Mouse (Mus musculus): ENCODE data around the gene 1700016H13Rik.

DNA sequence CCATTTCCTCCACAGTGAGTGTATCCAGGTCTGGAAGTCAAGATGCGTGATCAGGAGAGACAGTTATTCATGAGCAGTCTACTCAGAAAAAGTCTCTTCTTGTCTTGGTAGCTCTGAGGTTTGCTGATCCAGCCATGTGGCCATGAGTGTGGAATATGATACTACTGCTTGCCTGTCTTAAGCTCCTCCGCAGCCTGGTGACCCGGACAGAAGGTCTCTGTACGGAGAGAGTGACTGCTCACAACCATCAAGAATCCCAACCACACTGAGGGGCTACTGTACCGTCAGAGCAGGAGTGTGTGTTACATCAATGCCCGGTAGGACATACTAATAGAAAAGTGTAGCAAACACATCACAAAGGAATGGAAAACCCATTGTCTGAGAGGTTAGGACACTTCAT is 22.1 kb upstream of the 1700016H13Rik start:
- no peak for TF ChIP-seq CTCF (IDR thresholded peaks at IDR 0.05; ENCODE audit: control insufficient read depth, insufficient read depth, insufficient read length)
- no peak for TF ChIP-seq CEBPB (IDR thresholded peaks at IDR 0.05; ENCODE audit: low read depth)
- no peak for TF ChIP-seq MAX (IDR thresholded peaks at IDR 0.05)

Measured in C2C12 (cell line).